Mouse (Mus musculus) limb, embryonic 11.5 days (tissue): ENCODE results near the gene Atxn1. TPM values are rescaled to one million over a fixed set of nuclear protein-coding genes. Genes with fewer than 3 reads are reported as not detected.
A peak's percentile ranks its signal among the peaks of the same experiment; 100 is the strongest.

Experiments
- ATAC-seq: fragments of 200-750 bp; cut with Nextera tagmentation; 2 replicates; pipeline ENCODE4 v1.8.0; 2017; ENCODE audit warnings: low read depth; ENCODE audit not compliant: insufficient number of reproducible peaks, low FRiP score, low TSS enrichment
- DNase-seq: peaks from one replicate; pipeline ENCODE4 v3.0.0-alpha.2; 2015; ENCODE audit warnings: low spot score
- H3K27ac ChIP-seq: fragments of 300-500 bp; sonication (generic); replicated peaks from 2 replicates; pipeline ENCODE4 v1.5.1; 2014; ENCODE audit warnings: low read depth, mild to moderate bottlenecking, low read length
- H3K27me3 ChIP-seq: fragments of 300-500 bp; sonication (generic); 2 replicates; pipeline ENCODE4 v1.6.1; 2014; ENCODE audit warnings: mild to moderate bottlenecking, low read length, mixed read lengths; ENCODE audit not compliant: control insufficient read depth, insufficient read depth
- H3K36me3 ChIP-seq: fragments of 300-500 bp; sonication (generic); 2 replicates; pipeline ENCODE4 v1.6.1; 2014; ENCODE audit warnings: mild to moderate bottlenecking, low read length, moderate library complexity, mixed read lengths; ENCODE audit not compliant: control insufficient read depth, insufficient read depth
- H3K4me1 ChIP-seq: fragments of 300-500 bp; sonication (generic); 2 replicates; pipeline ENCODE4 v1.6.1; 2014; ENCODE audit warnings: low read length, mixed read lengths; ENCODE audit not compliant: control insufficient read depth, insufficient read depth
- H3K4me2 ChIP-seq: fragments of 300-500 bp; sonication (generic); 2 replicates; pipeline ENCODE4 v1.6.1; 2014; ENCODE audit warnings: low read depth, mild to moderate bottlenecking, moderate library complexity; ENCODE audit not compliant: severe bottlenecking
- H3K4me3 ChIP-seq: fragments of 300-500 bp; sonication (generic); 2 replicates; pipeline ENCODE4 v1.5.1; 2014; ENCODE audit warnings: low read depth, low read length
- H3K9ac ChIP-seq: fragments of 300-500 bp; sonication (generic); 2 replicates; pipeline ENCODE4 v1.6.1; 2014; ENCODE audit warnings: mild to moderate bottlenecking, low read length
- H3K9me3 ChIP-seq: fragments of 300-500 bp; sonication (generic); 2 replicates; pipeline ENCODE4 v1.6.1; 2016; ENCODE audit warnings: low read length; ENCODE audit not compliant: control insufficient read depth
- WGBS: fragments of 180-500 bp; shearing (Covaris S2); extraction: QIAGEN DNeasy Blood & Tissue Kit; methylation state at CpG from one replicate; pipeline ENCODE4 v1.1.7; 2014; 5-methylcytosine and 5-hydroxymethylcytosine counted together
- polyA plus RNA-seq: library from polyadenylated mRNA; unstranded; fragments of >200 nt; fragmentation: Nextera tagmentation; extraction: Ambion mirVana; gene quantifications from 2 replicates; pipeline ENCODE4 v1.2.1, GENCODE M21; 2014

Gene Atxn1
- polyA plus RNA-seq, 1 experiment from 2014 or later, result 1.5 TPM

GRCm38 (mm10) chr13:45577366-45577765, 387.4 kb downstream of the Atxn1 start:
- Histone ChIP-seq H3K4me2 (no peak overlapping the region), H3K27ac (no peak overlapping the region), H3K4me1 (no peaks in the 10 kb centered on the region), H3K9ac (no peak overlapping the region), H3K4me3 (no peak overlapping the region), H3K9me3 (no peaks in the 10 kb centered on the region), H3K36me3 (no peaks in the 10 kb centered on the region), H3K27me3 (no peaks in the 10 kb centered on the region)
- ATAC-seq (no peak), DNase-seq (no peak)
- WGBS, result 76% methylated on average over 5 of the region's 5 CpGs

- Histone ChIP-seq H3K9me3 (no peaks in the 10 kb centered on the region), H3K9ac (no peak overlapping the region), H3K4me3 (no peak overlapping the region), H3K36me3 (no peaks in the 10 kb centered on the region), H3K4me1 (no peaks in the 10 kb centered on the region), H3K4me2 (no peak overlapping the region), H3K27ac (no peak overlapping the region), H3K27me3 (no peaks in the 10 kb centered on the region)
- no peak for ATAC-seq
- 83% methylated on average over 4 of the region's 4 CpGs for WGBS
- DNase-seq, result no peak
These were observed 388.6 kb downstream of the Atxn1 start for GRCm38 (mm10) chr13:45576185-45576584.

- peak; percentile 68 for DNase-seq
- no peaks in the 10 kb centered on the region for H3K36me3 ChIP-seq
- no peaks in the 10 kb centered on the region for H3K4me1 ChIP-seq
- 38% methylated on average over 4 of the region's 4 CpGs for WGBS
- H3K27ac ChIP-seq, result no peak overlapping the region
- no peak overlapping the region for H3K4me3 ChIP-seq
- no peaks in the 10 kb centered on the region for H3K27me3 ChIP-seq
- no peaks in the 10 kb centered on the region for H3K9me3 ChIP-seq
- no peak overlapping the region for H3K4me2 ChIP-seq
- no peak overlapping the region for H3K9ac ChIP-seq
- no peak for ATAC-seq
These were observed 392.0 kb downstream of the Atxn1 start for GRCm38 (mm10) chr13:45572768-45573167.

- DNase-seq (peak; percentile 90), ATAC-seq (no peak)
- Histone ChIP-seq H3K27ac (no peak overlapping the region), H3K4me2 (no peak overlapping the region), H3K9ac (no peak overlapping the region), H3K4me3 (no peak overlapping the region), H3K27me3 (no peaks in the 10 kb centered on the region), H3K9me3 (no peaks in the 10 kb centered on the region), H3K4me1 (no peaks in the 10 kb centered on the region), H3K36me3 (no peaks in the 10 kb centered on the region)
- WGBS, result 4% methylated on average over 6 of the region's 6 CpGs
These were observed 393.0 kb downstream of the Atxn1 start for GRCm38 (mm10) chr13:45571795-45572262.

- Histone ChIP-seq H3K9ac (no peak overlapping the region), H3K9me3 (no peaks in the 10 kb centered on the region), H3K27ac (no peak overlapping the region), H3K36me3 (no peaks in the 10 kb centered on the region), H3K4me2 (no peak overlapping the region), H3K27me3 (no peaks in the 10 kb centered on the region), H3K4me1 (no peaks in the 10 kb centered on the region), H3K4me3 (no peak overlapping the region)
- DNase-seq, result no peak
- 67% methylated on average over 7 of the region's 7 CpGs for WGBS
- ATAC-seq, result no peak
These were observed 394.9 kb downstream of the Atxn1 start for GRCm38 (mm10) chr13:45569932-45570331.

GRCm38 (mm10) chr13:45564946-45565345, 399.9 kb downstream of the Atxn1 start:
- H3K4me1 ChIP-seq, result no peaks in the 10 kb centered on the region
- DNase-seq, result no peak
- WGBS, result 66% methylated on average over 4 of the region's 4 CpGs
- no peak overlapping the region for H3K4me3 ChIP-seq
- no peaks in the 10 kb centered on the region for H3K9me3 ChIP-seq
- H3K36me3 ChIP-seq, result no peaks in the 10 kb centered on the region
- no peak overlapping the region for H3K4me2 ChIP-seq
- H3K27me3 ChIP-seq, result no peaks in the 10 kb centered on the region
- H3K9ac ChIP-seq, result no peak overlapping the region
- ATAC-seq, result no peak
- H3K27ac ChIP-seq, result no peak overlapping the region

GRCm38 (mm10) chr13:45562011-45562410, 402.8 kb downstream of the Atxn1 start:
- WGBS, result 92% methylated on average over 9 of the region's 9 CpGs
- DNase-seq, result no peak
- no peaks in the 10 kb centered on the region for H3K27me3 ChIP-seq
- ATAC-seq, result no peak
- no peaks in the 10 kb centered on the region for H3K4me1 ChIP-seq
- no peak overlapping the region for H3K4me3 ChIP-seq
- no peak overlapping the region for H3K27ac ChIP-seq
- H3K9me3 ChIP-seq, result no peaks in the 10 kb centered on the region
- H3K36me3 ChIP-seq, result no peaks in the 10 kb centered on the region
- no peak overlapping the region for H3K4me2 ChIP-seq
- H3K9ac ChIP-seq, result no peak overlapping the region

GRCm38 (mm10) chr13:45560543-45560942, 404.3 kb downstream of the Atxn1 start:
- Histone ChIP-seq H3K9ac (no peak overlapping the region), H3K4me1 (no peaks in the 10 kb centered on the region), H3K27me3 (no peaks in the 10 kb centered on the region), H3K27ac (no peak overlapping the region), H3K36me3 (no peaks in the 10 kb centered on the region), H3K4me2 (no peak overlapping the region), H3K4me3 (no peak overlapping the region), H3K9me3 (no peaks in the 10 kb centered on the region)
- peak; percentile 53 for DNase-seq
- WGBS, result 73% methylated on average over 7 of the region's 7 CpGs
- ATAC-seq, result no peak

GRCm38 (mm10) chr13:45559258-45559657, 405.6 kb downstream of the Atxn1 start:
- no peak overlapping the region for H3K9ac ChIP-seq
- no peaks in the 10 kb centered on the region for H3K4me1 ChIP-seq
- 94% methylated on average over 3 of the region's 3 CpGs for WGBS
- H3K27ac ChIP-seq, result no peak overlapping the region
- H3K9me3 ChIP-seq, result no peaks in the 10 kb centered on the region
- DNase-seq (no peak), ATAC-seq (no peak)
- no peaks in the 10 kb centered on the region for H3K27me3 ChIP-seq
- no peaks in the 10 kb centered on the region for H3K36me3 ChIP-seq
- H3K4me2 ChIP-seq, result no peak overlapping the region
- no peak overlapping the region for H3K4me3 ChIP-seq
